Mouse (Mus musculus) lung, adult 2 months (tissue): ENCODE data around the gene Tln2. TPM values are rescaled to one million over a fixed set of nuclear protein-coding genes. Genes with fewer than 3 reads are reported as not detected.

Experiments used
- DNase-seq: peaks from one replicate; pipeline ENCODE4 v3.0.0; 2022
- H3K4me1 ChIP-seq: fragments of 200-500 bp; 2 replicates; pipeline ENCODE4 v1.6.1; 2011; ENCODE audit warnings: low read length; ENCODE audit not compliant: control insufficient read depth, insufficient read depth
- H3K4me3 ChIP-seq: fragments of 200-500 bp; replicated peaks from 2 replicates; pipeline ENCODE3; 2011; ENCODE audit warnings: low read depth, mild to moderate bottlenecking, control low read depth, low read length; ENCODE audit errors: extremely low read depth
- CTCF ChIP-seq: fragments of 200-500 bp; IDR thresholded peaks from 2 replicates; pipeline ENCODE4 v1.5.1; 2011; ENCODE audit warnings: mild to moderate bottlenecking, low read length, control low read depth; ENCODE audit not compliant: insufficient read depth
- POLR2A ChIP-seq: fragments of 200-500 bp; IDR thresholded peaks from 2 replicates; pipeline ENCODE4 v1.6.1; 2011; ENCODE audit warnings: low read depth, mild to moderate bottlenecking, control low read depth, low read length, borderline replicate concordance; ENCODE audit errors: extremely low read depth
- WGBS: fragments of 180-500 bp; shearing (Covaris S2); methylation state at CpG from one replicate; pipeline ENCODE4 v1.1.7; 2018; 5-methylcytosine and 5-hydroxymethylcytosine counted together
- polyA plus RNA-seq: library from polyadenylated mRNA; depleted of rRNA; stranded (reverse); fragments of >200 nt; gene quantifications from 2 replicates; pipeline ENCODE4 v1.2.3, GENCODE M21; 2012

Tln2 gene
- polyA plus RNA-seq, 1 experiment, result 14.1 TPM

GRCm38 (mm10) chr9:67347184-67347583, 212.3 kb downstream of the Tln2 start:
- DNase-seq, result no peak
- TF ChIP-seq POLR2A, result no peak
- no peak for TF ChIP-seq CTCF
- 97% methylated on average over 5 of the region's 5 CpGs for WGBS
- Histone ChIP-seq H3K4me3 (no peak overlapping the region), H3K4me1 (no peaks in the 10 kb centered on the region)

- TF ChIP-seq POLR2A (no peak), CTCF (no peak)
- DNase-seq, result no peak
Measured at GRCm38 (mm10) chr9:67331281-67331680, 228.2 kb downstream of the Tln2 start.

GRCm38 (mm10) chr9:67328451-67328850, 231.1 kb downstream of the Tln2 start:
- WGBS, result 89% methylated on average over 3 of the region's 3 CpGs
- H3K4me3 ChIP-seq, result no peak overlapping the region
- DNase-seq, result no peak
- TF ChIP-seq POLR2A, result no peak
- TF ChIP-seq CTCF, result no peak
- H3K4me1 ChIP-seq, result no peaks in the 10 kb centered on the region

More at GRCm38 (mm10) chr9:67331281-67331680, 228.2 kb downstream of the Tln2 start:
- 86% methylated on average over 3 of the region's 3 CpGs for WGBS
- no peaks in the 10 kb centered on the region for H3K4me1 ChIP-seq
- H3K4me3 ChIP-seq, result no peak overlapping the region

- TF ChIP-seq POLR2A, result no peak
- no peak for TF ChIP-seq CTCF
- Histone ChIP-seq H3K4me3 (no peak overlapping the region), H3K4me1 (no peaks in the 10 kb centered on the region)
- DNase-seq, result no peak
- 87% methylated on average over 6 of the region's 6 CpGs for WGBS
Measured at GRCm38 (mm10) chr9:67321886-67322285, 237.6 kb downstream of the Tln2 start.

- peak; percentile 59 for TF ChIP-seq CTCF
- TF ChIP-seq POLR2A, result no peak
- no peaks in the 10 kb centered on the region for H3K4me1 ChIP-seq
- peak; percentile 29 for DNase-seq
- WGBS, result 4% methylated on average over 3 of the region's 3 CpGs
- H3K4me3 ChIP-seq, result no peak overlapping the region
Measured at GRCm38 (mm10) chr9:67315356-67315755, 244.1 kb downstream of the Tln2 start.

- DNase-seq, result no peak
- WGBS, result 93% methylated on average over 6 of the region's 6 CpGs
- no peak overlapping the region for H3K4me3 ChIP-seq
- H3K4me1 ChIP-seq, result no peaks in the 10 kb centered on the region
- TF ChIP-seq POLR2A (no peak), CTCF (no peak)
Measured at GRCm38 (mm10) chr9:67304992-67305391, 254.5 kb downstream of the Tln2 start.

GRCm38 (mm10) chr9:67303986-67304385, 255.5 kb downstream of the Tln2 start:
- no peaks in the 10 kb centered on the region for H3K4me1 ChIP-seq
- no peak for TF ChIP-seq CTCF
- no peak for TF ChIP-seq POLR2A
- no peak overlapping the region for H3K4me3 ChIP-seq
- DNase-seq, result no peak

GRCm38 (mm10) chr9:67303038-67303437, 256.5 kb downstream of the Tln2 start:
- no peak for TF ChIP-seq POLR2A
- no peak for DNase-seq
- H3K4me1 ChIP-seq, result 0 out of 2 replicates have a peak, but pooled peaks cover under 1% of the 10 kb centered on the region
- no peak overlapping the region for H3K4me3 ChIP-seq

GRCm38 (mm10) chr9:67302386-67302989, 257.0 kb downstream of the Tln2 start:
- no peak for TF ChIP-seq CTCF
- no peak for TF ChIP-seq POLR2A
- 88% methylated on average over 10 of the region's 10 CpGs for WGBS
- H3K4me1 ChIP-seq, result 0 out of 2 replicates have a peak, but pooled peaks cover 3% of the 10 kb centered on the region
- H3K4me3 ChIP-seq, result no peak overlapping the region
- DNase-seq, result no peak

GRCm38 (mm10) chr9:67301571-67301970, 257.9 kb downstream of the Tln2 start:
- no peak for DNase-seq
- H3K4me1 ChIP-seq, result 0 out of 2 replicates have a peak, but pooled peaks cover 3% of the 10 kb centered on the region
- no peak overlapping the region for H3K4me3 ChIP-seq
- TF ChIP-seq CTCF (no peak), POLR2A (no peak)
- 67% methylated on average over 2 of the region's 2 CpGs for WGBS
